Mouse (Mus musculus) liver, postnatal 0 days (tissue): ENCODE data around the gene Cubn.

ENCODE experiments used
- CTCF ChIP-seq: sonication (generic); IDR thresholded peaks from 2 replicates; pipeline ENCODE4 v1.5.1; 2016; ENCODE audit warnings: antibody characterized with exemption, low read depth
- EP300 ChIP-seq: IDR thresholded peaks from 2 replicates; pipeline ENCODE4 v1.6.1; 2016; ENCODE audit warnings: antibody characterized with exemption, low read depth, mild to moderate bottlenecking

DNA sequence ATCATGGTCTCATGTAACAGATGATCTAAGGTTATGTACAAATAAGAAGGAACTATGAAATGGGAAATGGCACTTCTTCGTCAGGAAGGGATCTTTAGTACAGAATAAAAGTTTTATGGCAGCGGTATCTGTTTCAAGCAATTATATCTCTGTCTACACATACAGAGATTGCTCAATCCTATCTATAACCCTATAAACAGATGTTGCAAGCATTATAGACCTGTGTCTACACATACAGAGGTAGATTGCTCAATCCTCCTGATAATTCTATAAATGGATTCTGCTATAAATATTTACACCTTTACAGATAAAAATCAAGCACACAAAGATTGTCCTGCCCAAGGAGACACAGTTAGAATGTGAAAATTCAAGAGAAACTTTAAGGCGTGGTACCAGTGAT lies 21.5 kb downstream of the Cubn start:
- no peak for TF ChIP-seq CTCF
- no peak for TF ChIP-seq EP300
